Mouse (Mus musculus): ENCODE results near the gene Dmac2.

DNA sequence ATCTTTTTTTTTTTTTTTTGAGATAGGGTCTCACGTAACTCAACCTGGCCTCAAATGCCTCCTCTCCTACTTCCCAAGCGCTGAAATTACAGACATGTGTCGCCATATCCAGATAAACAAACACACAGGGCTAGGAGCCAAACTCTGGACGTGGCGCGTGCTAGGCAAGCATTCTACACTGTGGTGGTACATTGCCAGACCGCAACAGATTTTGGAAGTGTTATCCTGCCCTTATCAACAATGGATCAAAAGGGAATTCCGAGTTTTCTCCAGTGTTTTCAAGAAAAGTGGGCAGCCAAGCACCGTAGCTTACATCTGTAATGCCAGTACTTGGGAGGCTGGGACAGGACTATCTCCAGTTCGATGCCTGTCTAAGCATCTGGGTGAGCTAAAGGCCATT is 38.6 kb downstream of the Dmac2 start:
- TF ChIP-seq CTCF (IDR thresholded peaks at IDR 0.05; ENCODE audit: extremely low read depth, insufficient read depth, low read length), result no peak
- TF ChIP-seq POLR2A (IDR thresholded peaks at IDR 0.05; ENCODE audit: extremely low read depth, insufficient read depth, low read length), result no peak
